Mouse (Mus musculus): ENCODE results near the gene Odf2l.
A peak's percentile ranks its signal among the peaks of the same experiment; 100 is the strongest.

Gene Odf2l

GRCm38 (mm10) chr3:145142925-145143324 lies 24.5 kb downstream of the Odf2l start:
- DNase-seq, result no peak

- no peak for DNase-seq
Observed at GRCm38 (mm10) chr3:145143856-145144255, 25.5 kb downstream of the Odf2l start.

- DNase-seq, result no peak
Observed at GRCm38 (mm10) chr3:145146871-145147270, 28.5 kb downstream of the Odf2l start.

- DNase-seq, result peak; percentile 28
Observed at GRCm38 (mm10) chr3:145147483-145147882, 29.1 kb downstream of the Odf2l start.

GRCm38 (mm10) chr3:145147952-145148351 lies 29.6 kb downstream of the Odf2l start:
- no peak for DNase-seq

- DNase-seq, result no peak
Observed at GRCm38 (mm10) chr3:145151092-145151491, 32.7 kb downstream of the Odf2l start.

GRCm38 (mm10) chr3:145151933-145152332 lies 33.5 kb downstream of the Odf2l start:
- no peak for DNase-seq

- DNase-seq, result peak; percentile 12
Observed at GRCm38 (mm10) chr3:145156883-145157282, 38.5 kb downstream of the Odf2l start.

GRCm38 (mm10) chr3:145158441-145158840 lies 40.1 kb downstream of the Odf2l start:
- no peak for DNase-seq

- DNase-seq, result no peak
Observed at GRCm38 (mm10) chr3:145166741-145167140, 48.4 kb downstream of the Odf2l start.

GRCm38 (mm10) chr3:145167766-145168165 lies 49.4 kb downstream of the Odf2l start:
- no peak for DNase-seq

- DNase-seq, result no peak
Observed at GRCm38 (mm10) chr3:145168844-145169696, 50.7 kb downstream of the Odf2l start.

GRCm38 (mm10) chr3:145170028-145170427 lies 51.6 kb downstream of the Odf2l start:
- DNase-seq, result no peak

- no peak for DNase-seq
Observed at GRCm38 (mm10) chr3:145170604-145171389, 52.4 kb downstream of the Odf2l start.

GRCm38 (mm10) chr3:145171390-145172060 lies 53.1 kb downstream of the Odf2l start:
- DNase-seq, result no peak

- DNase-seq, result no peak
Observed at GRCm38 (mm10) chr3:145184645-145185044, 66.3 kb downstream of the Odf2l start.

- DNase-seq, result no peak
Observed at GRCm38 (mm10) chr3:145191972-145192371, 73.6 kb downstream of the Odf2l start.

GRCm38 (mm10) chr3:145195240-145195923 lies 77.0 kb downstream of the Odf2l start:
- no peak for DNase-seq

GRCm38 (mm10) chr3:145198050-145198449 lies 79.7 kb downstream of the Odf2l start:
- no peak for DNase-seq
